Mouse (Mus musculus) lung, embryonic 16.5 days (tissue): ENCODE measurements around the gene F3. TPM values are rescaled to one million over a fixed set of nuclear protein-coding genes. Genes with fewer than 3 reads are reported as not detected.

Experiments used
- ATAC-seq: fragments of 200-750 bp; cut with Nextera tagmentation; 2 replicates; pipeline ENCODE4 v1.8.0; 2017; ENCODE audit warnings: low read depth, mild to moderate bottlenecking, moderate library complexity
- H3K27ac ChIP-seq: fragments of 300-500 bp; sonication (generic); 2 replicates; pipeline ENCODE4 v1.5.1; 2014; ENCODE audit warnings: mild to moderate bottlenecking, control low read depth, low read length
- H3K27me3 ChIP-seq: fragments of 300-500 bp; sonication (generic); 2 replicates; pipeline ENCODE4 v1.6.1; 2014; ENCODE audit warnings: low read depth, low read length, mixed read lengths; ENCODE audit not compliant: control insufficient read depth, insufficient read depth
- H3K36me3 ChIP-seq: fragments of 300-500 bp; sonication (generic); 2 replicates; pipeline ENCODE4 v1.6.1; 2014; ENCODE audit warnings: low read length; ENCODE audit not compliant: control insufficient read depth, insufficient read depth
- H3K4me1 ChIP-seq: fragments of 300-500 bp; sonication (generic); replicated peaks from 2 replicates; pipeline ENCODE4 v1.6.1; 2014; ENCODE audit warnings: low read length, mixed read lengths; ENCODE audit not compliant: control insufficient read depth, insufficient read depth
- H3K4me2 ChIP-seq: fragments of 300-500 bp; sonication (generic); 2 replicates; pipeline ENCODE4 v1.6.1; 2014; ENCODE audit warnings: low read depth, low read length, control low read depth
- H3K4me3 ChIP-seq: fragments of 300-500 bp; sonication (generic); 2 replicates; pipeline ENCODE4 v1.5.1; 2014; ENCODE audit warnings: mild to moderate bottlenecking, low read length, control low read depth
- H3K9ac ChIP-seq: fragments of 300-500 bp; sonication (generic); 2 replicates; pipeline ENCODE4 v1.6.1; 2014; ENCODE audit warnings: low read length, control low read depth
- H3K9me3 ChIP-seq: fragments of 300-500 bp; sonication (generic); 2 replicates; pipeline ENCODE4 v1.6.1; 2016; ENCODE audit warnings: low read length; ENCODE audit not compliant: control insufficient read depth
- WGBS: fragments of 180-500 bp; shearing (Covaris S2); extraction: QIAGEN DNeasy Blood & Tissue Kit; methylation state at CpG from one replicate; pipeline ENCODE4 v1.1.7; 2014; 5-methylcytosine and 5-hydroxymethylcytosine counted together
- polyA plus RNA-seq: library from polyadenylated mRNA; unstranded; fragments of >200 nt; fragmentation: Nextera tagmentation; extraction: Ambion mirVana; gene quantifications from 2 replicates; pipeline ENCODE4 v1.2.1, GENCODE M21; 2015

Gene F3
- polyA plus RNA-seq, 1 experiment from 2014 or later: 30.5 TPM

- H3K4me2 ChIP-seq: no peak overlapping the region
- H3K27ac ChIP-seq: no peak overlapping the region
- no peak overlapping the region for H3K4me3 ChIP-seq
- H3K36me3 ChIP-seq: no peaks in the 10 kb centered on the region
- H3K4me1 ChIP-seq: no peaks in the 10 kb centered on the region; the same call in 1 of the 2 replicates
- H3K27me3 ChIP-seq: no peaks in the 10 kb centered on the region
- H3K9me3 ChIP-seq: no peaks in the 10 kb centered on the region
- no peak overlapping the region for H3K9ac ChIP-seq
- WGBS: 82% methylated on average over 7 of the region's 7 CpGs
- ATAC-seq: no peak
Measured at GRCm38 (mm10) chr3:121703155-121703879, 20.0 kb upstream of the F3 start.

- H3K9me3 ChIP-seq: no peaks in the 10 kb centered on the region
- no peak for ATAC-seq
Measured at GRCm38 (mm10) chr3:121703880-121704243, 19.5 kb upstream of the F3 start.

GRCm38 (mm10) chr3:121706087-121706486 is 17.2 kb upstream of the F3 start:
- no peak overlapping the region for H3K9ac ChIP-seq
- H3K4me3 ChIP-seq: no peak overlapping the region
- no peaks in the 10 kb centered on the region; the same call in 1 of the 2 replicates for H3K4me1 ChIP-seq
- H3K36me3 ChIP-seq: no peaks in the 10 kb centered on the region
- ATAC-seq: no peak
- H3K4me2 ChIP-seq: no peak overlapping the region
- H3K9me3 ChIP-seq: 0 out of 2 replicates have a peak, but pooled peaks cover 3% of the 10 kb centered on the region
- H3K27me3 ChIP-seq: no peaks in the 10 kb centered on the region
- no peak overlapping the region for H3K27ac ChIP-seq
- 41% methylated on average over 5 of the region's 5 CpGs for WGBS

More at GRCm38 (mm10) chr3:121703880-121704243, 19.5 kb upstream of the F3 start:
- Histone ChIP-seq H3K36me3 (no peaks in the 10 kb centered on the region), H3K9ac (no peak overlapping the region), H3K4me1 (no peaks in the 10 kb centered on the region; the same call in 1 of the 2 replicates), H3K4me2 (no peak overlapping the region), H3K4me3 (no peak overlapping the region), H3K27me3 (no peaks in the 10 kb centered on the region), H3K27ac (no peak overlapping the region)
- WGBS: 91% methylated on average over 3 of the region's 3 CpGs

- no peaks in the 10 kb centered on the region for H3K36me3 ChIP-seq
- H3K4me1 ChIP-seq: no peaks in the 10 kb centered on the region; the same call in 1 of the 2 replicates
- no peak overlapping the region for H3K4me2 ChIP-seq
- WGBS: 92% methylated on average over 4 of the region's 4 CpGs
- H3K27me3 ChIP-seq: no peaks in the 10 kb centered on the region
- H3K27ac ChIP-seq: no peak overlapping the region
- H3K9ac ChIP-seq: no peak overlapping the region
- H3K9me3 ChIP-seq: 0 out of 2 replicates have a peak, but pooled peaks cover 3% of the 10 kb centered on the region
- H3K4me3 ChIP-seq: no peak overlapping the region
- no peak for ATAC-seq
Measured at GRCm38 (mm10) chr3:121707106-121707505, 16.2 kb upstream of the F3 start.

GRCm38 (mm10) chr3:121710894-121711531 is 12.3 kb upstream of the F3 start:
- ATAC-seq: no peak
- peaks cover 13% of the 10 kb centered on the region for H3K4me1 ChIP-seq
- H3K27me3 ChIP-seq: no peaks in the 10 kb centered on the region
- H3K9ac ChIP-seq: no peak overlapping the region
- no peaks in the 10 kb centered on the region for H3K36me3 ChIP-seq
- no peak overlapping the region for H3K4me3 ChIP-seq
- 0 out of 2 replicates have a peak, but pooled peaks cover 3% of the 10 kb centered on the region for H3K9me3 ChIP-seq
- no peak overlapping the region for H3K27ac ChIP-seq
- H3K4me2 ChIP-seq: no peak overlapping the region
- WGBS: 85% methylated on average over 7 of the region's 7 CpGs

GRCm38 (mm10) chr3:121712222-121712621 is 11.1 kb upstream of the F3 start:
- no peak overlapping the region for H3K4me2 ChIP-seq
- WGBS: 47% methylated on average over 4 of the region's 4 CpGs
- ATAC-seq: no peak
- peaks cover 13% of the 10 kb centered on the region for H3K4me1 ChIP-seq
- no peaks in the 10 kb centered on the region for H3K36me3 ChIP-seq
- no peak overlapping the region for H3K27ac ChIP-seq
- 0 out of 2 replicates have a peak, but pooled peaks cover 3% of the 10 kb centered on the region for H3K9me3 ChIP-seq
- no peaks in the 10 kb centered on the region for H3K27me3 ChIP-seq
- no peak overlapping the region for H3K9ac ChIP-seq
- H3K4me3 ChIP-seq: no peak overlapping the region

- Histone ChIP-seq H3K4me2 (peak overlapping the region; percentile 30; the same call in 1 of the 2 replicates), H3K9me3 (0 out of 2 replicates have a peak, but pooled peaks cover 3% of the 10 kb centered on the region), H3K4me3 (no peak overlapping the region), H3K36me3 (no peaks in the 10 kb centered on the region), H3K27ac (no peak overlapping the region), H3K9ac (no peak overlapping the region), H3K27me3 (no peaks in the 10 kb centered on the region), H3K4me1 (peaks cover 13% of the 10 kb centered on the region)
- ATAC-seq: peak; percentile 53
- WGBS: 8% methylated on average over 17 of the region's 17 CpGs
Measured at GRCm38 (mm10) chr3:121713151-121713701, 10.1 kb upstream of the F3 start.

GRCm38 (mm10) chr3:121713816-121714215 is 9.5 kb upstream of the F3 start:
- 49% methylated on average over 8 of the region's 8 CpGs for WGBS
- peaks cover 13% of the 10 kb centered on the region for H3K4me1 ChIP-seq
- H3K4me2 ChIP-seq: no peak overlapping the region
- H3K36me3 ChIP-seq: no peaks in the 10 kb centered on the region
- H3K9ac ChIP-seq: no peak overlapping the region
- H3K27ac ChIP-seq: no peak overlapping the region; the same call in 1 of the 2 replicates
- no peak overlapping the region for H3K4me3 ChIP-seq
- H3K27me3 ChIP-seq: no peaks in the 10 kb centered on the region
- peak; percentile 57 for ATAC-seq
- H3K9me3 ChIP-seq: 0 out of 2 replicates have a peak, but pooled peaks cover 3% of the 10 kb centered on the region

- WGBS: 65% methylated on average over 2 of the region's 2 CpGs
- ATAC-seq: no peak
- H3K4me2 ChIP-seq: no peak overlapping the region
Measured at GRCm38 (mm10) chr3:121714461-121714860, 8.9 kb upstream of the F3 start.

More at GRCm38 (mm10) chr3:121714461-121714860, 8.9 kb upstream of the F3 start:
- H3K9ac ChIP-seq: no peak overlapping the region
- H3K9me3 ChIP-seq: 0 out of 2 replicates have a peak, but pooled peaks cover 3% of the 10 kb centered on the region
- H3K4me1 ChIP-seq: peaks cover 13% of the 10 kb centered on the region
- no peak overlapping the region for H3K27ac ChIP-seq
- no peaks in the 10 kb centered on the region for H3K27me3 ChIP-seq
- no peaks in the 10 kb centered on the region for H3K36me3 ChIP-seq
- H3K4me3 ChIP-seq: no peak overlapping the region
